Mouse (Mus musculus): ENCODE data around the gene Edn3.

The Edn3 gene

GRCm38 (mm10) chr2:174760479-174761121 is at the start of gene Edn3:
Edn3 (plus strand) TSS chr2:174760619.
- DNase-seq = no peak

- DNase-seq = no peak
These were observed 48.4 kb upstream of the Edn3 start for GRCm38 (mm10) chr2:174712043-174712442.

GRCm38 (mm10) chr2:174715938-174716337 is 44.5 kb upstream of the Edn3 start:
- DNase-seq = no peak

GRCm38 (mm10) chr2:174717857-174718256 is 42.6 kb upstream of the Edn3 start:
- DNase-seq = no peak

- no peak for DNase-seq
These were observed 33.1 kb upstream of the Edn3 start for GRCm38 (mm10) chr2:174727114-174727823.

GRCm38 (mm10) chr2:174731939-174732338 is 28.5 kb upstream of the Edn3 start:
- DNase-seq = no peak

- no peak for DNase-seq
These were observed 25.1 kb upstream of the Edn3 start for GRCm38 (mm10) chr2:174735270-174735669.

- DNase-seq = no peak
These were observed 13.2 kb upstream of the Edn3 start for GRCm38 (mm10) chr2:174747182-174747581.

- no peak for DNase-seq
These were observed 12.0 kb upstream of the Edn3 start for GRCm38 (mm10) chr2:174748381-174748780.

- DNase-seq = no peak
These were observed 7.2 kb upstream of the Edn3 start for GRCm38 (mm10) chr2:174753197-174753596.

- no peak for DNase-seq
These were observed 6.2 kb upstream of the Edn3 start for GRCm38 (mm10) chr2:174754231-174754630.

GRCm38 (mm10) chr2:174759189-174759588 is 1.2 kb upstream of the Edn3 start:
- DNase-seq = no peak

GRCm38 (mm10) chr2:174761452-174762101 is 1.2 kb downstream of the Edn3 start:
- no peak for DNase-seq

- no peak for DNase-seq
These were observed 1.9 kb downstream of the Edn3 start for GRCm38 (mm10) chr2:174762310-174762709.

- DNase-seq = no peak
These were observed 8.6 kb downstream of the Edn3 start for GRCm38 (mm10) chr2:174768891-174769528.

- no peak for DNase-seq
These were observed 14.0 kb downstream of the Edn3 start for GRCm38 (mm10) chr2:174774177-174775111.

- no peak for DNase-seq
These were observed 21.6 kb downstream of the Edn3 start for GRCm38 (mm10) chr2:174782016-174782415.

GRCm38 (mm10) chr2:174782880-174783279 is 22.5 kb downstream of the Edn3 start:
- no peak for DNase-seq

- DNase-seq = no peak
These were observed 28.4 kb downstream of the Edn3 start for GRCm38 (mm10) chr2:174788830-174789229.

GRCm38 (mm10) chr2:174792436-174793125 is 32.2 kb downstream of the Edn3 start:
- DNase-seq = no peak

- no peak for DNase-seq
These were observed 32.8 kb downstream of the Edn3 start for GRCm38 (mm10) chr2:174793181-174793580.

GRCm38 (mm10) chr2:174796998-174797397 is 36.6 kb downstream of the Edn3 start:
- no peak for DNase-seq

All from kidney, adult 8-10 months (tissue).